Mouse (Mus musculus): Measurements from ENCODE around the gene Mrps5. TPM values are rescaled to one million over a fixed set of nuclear protein-coding genes. Genes with fewer than 3 reads are reported as not detected.
A peak's percentile ranks its signal among the peaks of the same experiment; 100 is the strongest.
"Not testable (repeated sequence)": the region's sequence is repeated elsewhere in the genome, so short reads cannot be mapped to it uniquely, and the experiment has no call there.

Gene Mrps5
- total RNA-seq (2021): 10 to 100 TPM; 81.4 to 91.4 TPM
- long read RNA-seq, experiment 1, full-length matches to known transcripts: 79 of 85 reads
- long read RNA-seq, experiment 1, partial matches to known transcripts: 3 of 85 reads
- long read RNA-seq, experiment 1, other reads (novel, unspliced or antisense): 3 of 85 reads
- long read RNA-seq, experiment 2, full-length matches to known transcripts: 87 of 100 reads
- long read RNA-seq, experiment 2, partial matches to known transcripts: 9 of 100 reads
- long read RNA-seq, experiment 2, other reads (novel, unspliced or antisense): 4 of 100 reads

- intact Hi-C loops (cut with DNase I): no loop called here
- peak; percentile 77 to 88 for DNase-seq
These were observed at the start of gene Mrps5, which contains the start of gene Zfp661 for GRCm38 (mm10) chr2:127586694-127587513. Gene Mrps5 (plus strand): TSS chr2:127587222. Gene Zfp661 (minus strand): TSS chr2:127587094.

DNA sequence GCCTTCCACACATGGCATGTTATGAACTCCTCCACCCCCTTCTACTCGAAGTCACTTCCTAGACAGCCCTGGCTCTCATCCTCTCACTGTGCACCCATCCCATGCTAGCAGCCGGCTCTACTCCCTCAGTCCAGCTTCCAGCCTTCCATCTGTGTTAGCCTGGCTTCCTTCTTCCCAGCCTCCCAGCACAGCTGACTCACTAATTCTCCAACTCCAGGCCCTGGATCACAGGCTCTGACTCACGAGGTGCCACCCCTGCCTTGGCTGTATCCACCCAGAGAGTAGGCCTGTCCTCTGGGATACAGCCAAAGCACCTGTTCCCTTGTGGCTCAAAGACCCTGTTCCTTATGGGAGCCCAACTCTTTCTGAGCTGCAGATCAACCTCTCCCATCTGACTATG lies 49.5 kb upstream of the Mrps5 start:
- intact Hi-C loops (cut with DNase I): no loop called here
- DNase-seq: no peak

- DNase-seq: no peak
- intact Hi-C loops (cut with DNase I): no loop called here
These were observed 47.5 kb upstream of the Mrps5 start for GRCm38 (mm10) chr2:127539494-127539893.

- intact Hi-C loops (cut with DNase I): no loop called here
- no peak for DNase-seq
These were observed 45.8 kb upstream of the Mrps5 start, which contains the start of gene Prom2 for GRCm38 (mm10) chr2:127541185-127541584. Gene Prom2 (minus strand): TSS chr2:127541467.

DNA sequence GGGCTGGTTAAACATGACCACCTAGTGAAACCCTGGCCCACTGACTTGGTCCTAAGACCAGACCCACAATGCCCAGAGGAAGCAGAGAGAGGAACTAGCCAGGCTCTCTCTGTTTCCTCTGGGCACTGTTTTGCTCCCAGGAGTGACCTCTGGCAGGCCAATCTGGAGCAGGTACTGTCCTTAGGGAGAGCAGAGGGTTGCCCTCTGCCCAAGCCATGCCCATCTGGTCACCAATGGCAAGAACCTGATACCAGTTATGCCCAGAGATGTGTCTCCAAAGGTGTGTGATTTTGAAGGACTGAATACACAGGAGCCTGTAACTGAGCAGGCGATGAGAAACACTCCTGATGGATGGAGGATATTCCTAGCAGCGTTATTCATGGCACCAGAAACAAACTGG lies 45.3 kb upstream of the Mrps5 start:
- intact Hi-C loops (cut with DNase I): no loop called here
- no peak for DNase-seq

GRCm38 (mm10) chr2:127548342-127549074 lies 38.5 kb upstream of the Mrps5 start:
- intact Hi-C loops (cut with DNase I): no loop called here
- DNase-seq: no peak

- DNase-seq: no peak
- intact Hi-C loops (cut with DNase I): loop anchor here (10.0 kb wide), 1 partner anchor 185 kb away; the partner anchor contains the start of gene Adra2b
These were observed 37.3 kb upstream of the Mrps5 start for GRCm38 (mm10) chr2:127549711-127550110.

DNA sequence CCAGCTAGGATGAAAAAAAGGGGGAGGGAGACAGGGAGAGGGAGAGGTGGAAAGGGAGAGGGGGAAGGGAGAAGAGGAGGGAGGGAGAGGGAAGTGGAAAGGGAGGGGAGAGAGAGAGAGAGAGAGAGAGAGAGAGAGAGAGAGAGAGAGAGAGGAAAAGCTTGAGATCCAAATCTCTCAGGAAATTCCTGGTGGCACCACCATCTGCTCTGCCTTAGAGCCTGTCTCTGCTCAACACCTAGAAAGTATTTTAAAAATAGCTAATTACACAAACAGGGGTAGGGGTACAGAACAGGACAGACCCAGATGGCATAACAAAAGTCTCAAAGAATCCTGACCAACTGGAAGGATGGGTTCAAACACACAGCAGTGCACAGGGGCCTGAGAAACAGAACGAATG lies 36.6 kb upstream of the Mrps5 start:
- intact Hi-C loops (cut with DNase I): loop anchor here (10.0 kb wide), 1 partner anchor 186 kb away; the partner anchor contains the start of gene Adra2b
- no peak for DNase-seq

GRCm38 (mm10) chr2:127551078-127551477 lies 35.9 kb upstream of the Mrps5 start:
- no peak for DNase-seq
- intact Hi-C loops (cut with DNase I): loop anchor here (10.0 kb wide), 1 partner anchor 186 kb away; the partner anchor contains the start of gene Adra2b

- intact Hi-C loops (cut with DNase I): loop anchor here (1.0 to 10.0 kb wide), 3 partner anchors 52 to 195 kb away; partner anchors contain the start of gene Adra2b
- peak; percentile 38 to 58 for DNase-seq
These were observed 27.7 kb upstream of the Mrps5 start for GRCm38 (mm10) chr2:127559070-127559966.

GRCm38 (mm10) chr2:127573322-127573721 lies 13.7 kb upstream of the Mrps5 start:
- no peak for DNase-seq
- intact Hi-C loops (cut with DNase I): no loop called here

- DNase-seq: peak; percentile 89 to 91
- intact Hi-C loops (cut with DNase I): no loop called here
These were observed 2.6 kb upstream of the Mrps5 start for GRCm38 (mm10) chr2:127584436-127584858.

DNA sequence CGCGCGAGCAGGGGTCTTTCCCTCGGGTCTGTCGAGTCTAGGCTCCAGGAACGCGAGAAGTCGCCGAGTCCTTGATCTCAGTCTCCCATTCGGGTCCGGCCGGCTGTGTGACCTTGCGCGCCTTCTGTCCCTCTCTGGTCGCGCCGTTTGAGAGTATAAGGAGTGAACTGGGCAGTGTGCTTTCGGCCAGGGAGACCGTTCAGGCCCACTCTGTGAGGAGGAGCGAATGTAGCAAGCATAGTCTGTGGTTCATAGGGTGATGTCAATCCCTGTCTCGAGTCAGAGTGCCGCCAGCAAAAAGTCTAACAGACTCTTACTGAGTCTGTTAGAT lies 457 bp downstream of the Mrps5 start:
- DNase-seq: no peak
- intact Hi-C loops (cut with DNase I): no loop called here

GRCm38 (mm10) chr2:127588897-127589296 lies 1.9 kb downstream of the Mrps5 start:
- intact Hi-C loops (cut with DNase I): no loop called here
- DNase-seq: no peak

DNA sequence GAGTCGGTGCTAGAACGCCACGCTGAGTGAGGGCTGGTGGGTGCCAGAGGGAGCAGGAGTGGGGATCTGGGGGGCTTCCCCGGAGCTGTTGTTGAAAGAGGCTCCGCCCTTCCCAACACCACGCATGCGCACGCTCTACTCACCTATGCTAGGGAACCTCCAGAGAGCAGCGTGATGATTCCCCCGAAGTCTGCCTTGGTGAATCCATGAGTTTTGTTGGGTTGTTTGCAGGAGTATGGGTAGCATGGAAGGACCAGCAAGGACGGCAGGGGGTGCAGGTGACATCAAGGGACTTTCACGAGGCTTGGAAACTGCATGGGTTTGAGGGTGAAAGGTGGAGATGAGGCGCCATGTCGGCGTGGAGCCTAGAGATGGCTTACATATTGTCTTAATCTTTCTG lies 3.2 kb downstream of the Mrps5 start:
- intact Hi-C loops (cut with DNase I): no loop called here
- DNase-seq: no peak

GRCm38 (mm10) chr2:127590840-127591239 lies 3.8 kb downstream of the Mrps5 start:
- intact Hi-C loops (cut with DNase I): no loop called here
- no peak for DNase-seq

DNA sequence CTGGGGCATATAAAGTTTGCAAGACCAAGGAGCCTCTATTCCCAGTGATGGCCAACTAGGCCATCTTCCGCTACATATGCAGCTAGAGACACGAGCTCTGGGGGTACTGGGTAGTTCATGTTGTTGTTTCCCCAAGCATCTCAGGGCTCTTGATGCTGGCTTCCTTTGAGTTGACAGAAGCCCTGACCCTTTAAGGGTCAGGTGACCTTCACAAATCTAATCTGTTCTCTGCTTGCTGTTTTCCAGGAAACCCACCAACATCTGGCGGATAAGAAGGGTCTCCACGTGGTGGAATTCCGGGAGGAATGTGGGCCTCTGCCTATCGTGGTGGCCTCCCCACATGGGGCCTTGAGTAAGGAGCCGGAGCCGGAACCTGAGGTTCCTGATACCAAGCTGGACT lies 16.4 kb downstream of the Mrps5 start:
- intact Hi-C loops (cut with DNase I); DNase-seq: not testable (repeated sequence)

GRCm38 (mm10) chr2:127605203-127605602 lies 18.2 kb downstream of the Mrps5 start:
- intact Hi-C loops (cut with DNase I): loop anchor here (2.0 to 5.0 kb wide), 3 partner anchors 64 to 242 kb away; no protein-coding TSS in a partner anchor

GRCm38 (mm10) chr2:127608234-127608633 lies 21.2 kb downstream of the Mrps5 start:
- DNase-seq: no peak

More at GRCm38 (mm10) chr2:127605203-127605602, 18.2 kb downstream of the Mrps5 start:
- DNase-seq: no peak

More at GRCm38 (mm10) chr2:127608234-127608633, 21.2 kb downstream of the Mrps5 start:
- intact Hi-C loops (cut with DNase I): loop anchor here (5.0 kb wide), 2 partner anchors 74 to 239 kb away; no protein-coding TSS in a partner anchor
